ENCODE assay signal across 8 mouse cellular contexts in the genomic region with DNA sequence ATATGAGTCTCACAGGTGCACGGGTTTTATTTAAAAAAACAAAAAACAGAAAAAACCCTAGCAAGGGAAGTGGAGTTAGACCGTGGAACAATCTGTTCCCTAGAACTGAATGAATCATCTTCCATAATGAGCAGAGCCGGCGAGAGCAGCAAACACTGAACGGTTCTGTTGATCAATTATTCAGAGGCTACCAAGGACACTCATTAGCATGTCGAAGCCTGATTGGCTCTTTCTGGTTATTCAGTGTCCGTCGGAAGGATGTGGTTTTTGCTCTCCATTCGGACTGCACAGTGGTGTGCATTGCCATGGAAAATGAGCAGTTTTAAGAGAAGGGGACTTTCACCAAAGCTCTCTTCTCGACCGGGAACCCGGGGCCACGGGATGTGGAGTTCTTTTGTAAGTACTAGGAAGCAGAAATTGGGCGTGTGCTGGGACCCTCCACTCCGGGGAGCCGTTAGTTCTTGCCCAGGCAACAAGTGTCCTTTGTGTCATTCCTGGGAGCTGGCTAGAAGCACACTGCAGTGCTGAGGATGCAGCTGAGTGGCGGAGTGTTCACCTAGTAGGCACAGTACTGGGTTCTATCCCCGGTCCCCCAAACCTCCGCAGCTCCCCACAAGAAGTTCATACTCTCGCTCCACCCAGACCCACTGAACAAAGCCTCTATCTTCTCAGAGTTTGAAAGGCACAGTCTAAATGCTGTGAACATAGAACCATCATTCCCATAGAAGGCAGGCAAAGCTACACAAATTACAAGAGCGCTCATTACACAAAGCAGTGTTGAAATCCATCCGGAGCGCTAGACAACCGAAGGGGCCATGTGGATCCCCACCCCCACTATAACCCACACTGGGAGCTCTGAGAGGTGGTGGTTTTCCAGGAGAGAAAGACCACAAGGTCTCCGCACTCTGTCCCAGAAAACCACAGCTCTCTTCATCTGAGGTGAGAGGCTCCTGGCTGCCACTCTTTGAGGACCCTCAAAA.
DNase-seq lines count a peak whose midpoint lies in the region; ATAC-seq and TF ChIP-seq lines count a peak whose summit lies in the region.

No protein-coding gene starts in this region.

- no peak for TF ChIP-seq EP300 in liver, postnatal 0 days (IDR thresholded peaks at IDR 0.05; ENCODE audit: low read depth)

- no peaks in the 10 kb centered on the region for H3K27me3 ChIP-seq in forebrain, embryonic 15.5 days
- no peaks in the 10 kb centered on the region for H3K27me3 ChIP-seq in liver, postnatal 0 days (ENCODE audit: insufficient read depth, low read length)

- 0 out of 2 replicates have a peak overlapping the region, but pooled peaks have one; percentile 13 for H3K9ac ChIP-seq in forebrain, embryonic 15.5 days (replicated peaks)
- H3K9ac ChIP-seq in liver, postnatal 0 days (replicated peaks): no peak overlapping the region

- TF ChIP-seq CTCF in gastrocnemius, adult 2 months (IDR thresholded peaks at IDR 0.05): no peak
- no peak for TF ChIP-seq CTCF in liver, postnatal 0 days (IDR thresholded peaks at IDR 0.05; ENCODE audit: low read depth)

- no peaks in the 10 kb centered on the region for H3K36me3 ChIP-seq in forebrain, embryonic 15.5 days
- no peaks in the 10 kb centered on the region for H3K36me3 ChIP-seq in liver, postnatal 0 days (replicated peaks; ENCODE audit: insufficient read depth, low read length)

- peak overlapping the region; percentile 72 for H3K27ac ChIP-seq in gastrocnemius, adult 2 months
- peak overlapping the region; percentile 63; the same call in 1 of the 2 replicates for H3K27ac ChIP-seq in forebrain, embryonic 15.5 days (replicated peaks)
- H3K27ac ChIP-seq in liver, postnatal 0 days (ENCODE audit: low read depth): peak overlapping the region; percentile 57

- peak overlapping the region; percentile 43 for H3K4me3 ChIP-seq in gastrocnemius, adult 2 months
- H3K4me3 ChIP-seq in forebrain, embryonic 15.5 days: peak overlapping the region; percentile 20
- H3K4me3 ChIP-seq in liver, postnatal 0 days (ENCODE audit: low read depth, low read length): peak overlapping the region; percentile 2; the same call in 1 of the 2 replicates

- H3K4me2 ChIP-seq in forebrain, embryonic 15.5 days (replicated peaks): peak overlapping the region; percentile 38
- peak overlapping the region; percentile 64 for H3K4me2 ChIP-seq in liver, postnatal 0 days (ENCODE audit: low read depth, low read length)

- intact Hi-C loops in gastrocnemius, adult 2 months (cut with DNase I): no loop called here

- DNase-seq in gastrocnemius, adult 2 months: peak; percentile 47
- DNase-seq in gastrocnemius, postnatal 4 days (ENCODE audit: low spot score in 2 of 2): no peak
- DNase-seq in cerebellum, adult 11-12 months: peak; percentile 20
- peak; percentile 76 to 81 for DNase-seq in layer of hippocampus, adult 8-10 months (ENCODE audit: low spot score in 2 of 2)
- peak; percentile 31 for DNase-seq in liver, postnatal 0 days
- peak; percentile 59 to 73 for DNase-seq in right cerebral cortex, adult 2 months (ENCODE audit: low spot score in 2 of 2)
- no peak for DNase-seq in ovary, postnatal 14 days (ENCODE audit: low spot score)

- peaks cover 11% of the 10 kb centered on the region; the same call in 1 of the 2 replicates for H3K4me1 ChIP-seq in forebrain, embryonic 15.5 days
- H3K4me1 ChIP-seq in liver, postnatal 0 days (ENCODE audit: insufficient read depth): peaks cover 20% of the 10 kb centered on the region

- ATAC-seq in forebrain, embryonic 15.5 days (replicated peaks): peak; percentile 89
- ATAC-seq in liver, postnatal 0 days: peak; percentile 89

- no peaks in the 10 kb centered on the region for H3K9me3 ChIP-seq in forebrain, embryonic 15.5 days
- H3K9me3 ChIP-seq in liver, postnatal 0 days (ENCODE audit: low read length): no peaks in the 10 kb centered on the region

- 22% methylated on average over 25 of the region's 25 CpGs for WGBS in forebrain, embryonic 15.5 days
- WGBS in liver, postnatal 0 days (ENCODE audit: insufficient replicate concordance): 36% methylated on average over 25 of the region's 25 CpGs

Comparison
In these comparisons a context has a peak if more than half of its experiments do, and no peak if none do; other contexts are left out.
1. DNase-seq: peak in gastrocnemius, adult 2 months (single experiment), cerebellum, adult 11-12 months (single experiment), layer of hippocampus, adult 8-10 months (2 of 2), liver, postnatal 0 days (single experiment) and right cerebral cortex, adult 2 months (2 of 2); none in gastrocnemius, postnatal 4 days (0 of 2) and ovary, postnatal 14 days (single experiment).
2. Peak in every context shown above with its lines, with median percentiles within 50 percentile points of each other: H3K27ac ChIP-seq and H3K4me3 ChIP-seq.